Mouse (Mus musculus): Measurements from ENCODE around the gene Sept3. TPM values are rescaled to one million over a fixed set of nuclear protein-coding genes. Genes with fewer than 3 reads are reported as not detected.
"Not testable (repeated sequence)": the region's sequence is repeated elsewhere in the genome, so short reads cannot be mapped to it uniquely, and the experiment has no call there.

The Sept3 gene
- 100 to 1,000 TPM; 652 to 661 TPM for total RNA-seq (2021)
- long read RNA-seq, experiment 1, full-length matches to known transcripts = 97 of 371 reads
- long read RNA-seq, experiment 1, partial matches to known transcripts = 37 of 371 reads
- long read RNA-seq, experiment 1, other reads (novel, unspliced or antisense) = 237 of 371 reads
- long read RNA-seq, experiment 2, full-length matches to known transcripts = 127 of 506 reads
- long read RNA-seq, experiment 2, partial matches to known transcripts = 64 of 506 reads
- long read RNA-seq, experiment 2, other reads (novel, unspliced or antisense) = 315 of 506 reads

DNA sequence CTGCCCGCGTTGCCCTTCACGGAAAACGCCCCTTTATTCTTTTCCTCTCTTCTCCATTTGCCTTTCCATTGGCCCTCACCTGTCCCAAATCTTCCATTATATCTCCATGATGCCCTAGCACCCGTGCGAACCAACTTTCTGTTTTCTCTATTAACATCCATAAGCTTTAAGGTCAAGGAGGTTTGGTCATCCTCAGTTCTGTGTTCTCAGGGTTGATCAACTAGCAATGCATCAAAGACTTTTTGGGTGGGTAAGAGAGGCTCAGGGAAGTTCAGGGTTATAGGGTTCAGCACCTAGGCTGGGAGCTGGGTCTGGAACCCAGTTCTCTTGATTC, at the start of gene Sept3:
Sept3 (plus strand) TSS at position 301 of the 334 bp plus-strand sequence.
- DNase-seq (ENCODE audit: low spot score in 2 of 2) = no peak
- TF ChIP-seq CTCF (conservative IDR thresholded peaks at IDR 0.05) = no peak
- Histone ChIP-seq H3K4me3 (peak within 1 kb of the TSS; percentile 86), H3K27ac (peak within 1 kb of the TSS; percentile 97)

GRCm38 (mm10) chr15:82225769-82226168, 48.9 kb upstream of the Sept3 start:
- H3K27ac ChIP-seq = no peak overlapping the region
- TF ChIP-seq CTCF (conservative IDR thresholded peaks at IDR 0.05) = no peak
- no peak overlapping the region for H3K4me3 ChIP-seq
- no peak for DNase-seq (ENCODE audit: low spot score in 2 of 2)

DNA sequence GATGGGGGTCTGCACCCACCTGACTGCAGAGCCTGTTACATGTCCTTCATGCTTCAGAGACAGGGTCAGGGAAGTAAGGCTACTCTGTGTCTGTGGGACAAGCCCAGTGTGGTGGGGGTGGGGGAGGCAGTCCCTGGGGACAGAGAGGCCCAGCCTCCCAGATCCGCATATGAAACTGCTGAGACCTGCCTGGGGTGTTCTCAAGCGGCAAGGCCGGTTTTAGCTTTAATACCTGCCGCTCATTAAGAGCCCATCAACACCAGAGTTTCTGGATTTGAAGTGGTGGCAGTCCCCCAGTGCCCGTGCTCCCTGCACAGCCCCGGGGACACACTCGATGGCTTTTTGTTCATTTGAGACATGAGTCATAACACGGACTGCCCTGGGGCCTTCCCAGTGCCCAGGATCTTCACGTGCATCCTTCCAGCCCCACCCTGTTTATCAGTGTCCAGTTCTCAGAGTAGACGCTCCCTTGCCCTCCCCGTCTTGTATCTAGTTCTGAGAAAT, 45.1 kb upstream of the Sept3 start:
- TF ChIP-seq CTCF (conservative IDR thresholded peaks at IDR 0.05) = no peak
- DNase-seq (ENCODE audit: low spot score in 2 of 2) = no peak
- Histone ChIP-seq H3K27ac (no peak overlapping the region), H3K4me3 (no peak overlapping the region)

GRCm38 (mm10) chr15:82230098-82230611, 44.5 kb upstream of the Sept3 start:
- Histone ChIP-seq H3K4me3 (no peak overlapping the region), H3K27ac (no peak overlapping the region)
- no peak for TF ChIP-seq CTCF (conservative IDR thresholded peaks at IDR 0.05)
- no peak for DNase-seq (ENCODE audit: low spot score in 2 of 2)

GRCm38 (mm10) chr15:82231100-82231499, 43.6 kb upstream of the Sept3 start:
- Histone ChIP-seq H3K4me3 (no peak overlapping the region), H3K27ac (no peak overlapping the region)
- no peak for DNase-seq (ENCODE audit: low spot score in 2 of 2)
- TF ChIP-seq CTCF (conservative IDR thresholded peaks at IDR 0.05) = no peak

DNA sequence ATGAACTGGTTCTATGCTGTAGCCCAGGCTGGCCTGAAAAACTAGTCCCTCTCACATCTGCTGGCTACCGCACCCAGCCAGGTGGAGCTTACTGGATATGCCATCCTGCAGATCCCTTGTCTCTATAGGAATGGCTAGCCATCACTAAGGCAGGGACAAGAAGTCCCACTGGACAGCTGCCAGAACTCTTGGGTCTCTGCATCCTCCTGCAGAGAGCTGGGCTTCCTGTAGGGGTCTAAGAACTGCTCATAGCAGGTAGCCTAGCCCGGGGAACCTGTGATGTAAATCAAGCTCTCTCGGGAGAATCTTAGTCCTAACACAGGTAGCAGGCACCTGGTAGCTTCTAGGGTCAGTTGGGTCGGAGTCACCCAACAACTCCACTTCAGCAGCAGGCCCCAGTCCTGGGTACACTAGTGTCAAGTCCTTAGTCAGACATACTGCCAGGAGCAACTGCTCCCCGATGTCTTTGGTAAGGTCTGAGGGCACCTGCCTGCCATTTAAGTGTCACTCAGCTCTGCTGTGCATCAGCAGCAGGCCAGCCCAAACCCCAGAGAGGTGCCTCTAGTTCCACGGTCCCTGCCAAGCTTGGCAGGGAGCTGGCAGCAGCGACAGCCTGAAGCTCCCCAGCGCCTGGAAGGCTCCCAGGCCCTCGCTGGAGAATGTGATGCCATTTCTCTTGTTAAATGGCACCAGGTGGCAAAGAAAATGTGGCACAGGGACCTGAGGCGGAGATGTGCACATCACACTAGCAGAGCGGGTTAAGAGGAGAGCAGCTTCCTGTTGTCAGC, 42.9 kb upstream of the Sept3 start:
- Histone ChIP-seq H3K4me3 (no peak overlapping the region), H3K27ac (no peak overlapping the region)
- peak in 1 of 2 experiments; percentile 55 for DNase-seq (ENCODE audit: low spot score in 2 of 2)
- peak; percentile 22; the same call in 1 of the 2 replicates for TF ChIP-seq CTCF (conservative IDR thresholded peaks at IDR 0.05)

- Histone ChIP-seq H3K27ac (no peak overlapping the region), H3K4me3 (no peak overlapping the region)
- no peak for TF ChIP-seq CTCF (conservative IDR thresholded peaks at IDR 0.05)
- DNase-seq (ENCODE audit: low spot score in 2 of 2) = no peak
Observed at GRCm38 (mm10) chr15:82232651-82233050, 42.0 kb upstream of the Sept3 start.

GRCm38 (mm10) chr15:82235661-82236060, 39.0 kb upstream of the Sept3 start:
- TF ChIP-seq CTCF (conservative IDR thresholded peaks at IDR 0.05) = no peak
- DNase-seq (ENCODE audit: low spot score in 2 of 2) = no peak
- H3K4me3 ChIP-seq = no peak overlapping the region
- no peak overlapping the region for H3K27ac ChIP-seq

- Histone ChIP-seq H3K27ac (no peak overlapping the region), H3K4me3 (no peak overlapping the region)
- peak; percentile 100 for TF ChIP-seq CTCF (conservative IDR thresholded peaks at IDR 0.05)
- DNase-seq (ENCODE audit: low spot score in 2 of 2) = peak; percentile 76 to 91
Observed at GRCm38 (mm10) chr15:82236565-82236964, 38.1 kb upstream of the Sept3 start.

- Histone ChIP-seq H3K27ac (no peak overlapping the region), H3K4me3 (peak overlapping the region; percentile 85)
- no peak; the same call in 1 of the 2 replicates for TF ChIP-seq CTCF (conservative IDR thresholded peaks at IDR 0.05)
Observed at GRCm38 (mm10) chr15:82243311-82243710, 31.4 kb upstream of the Sept3 start.

GRCm38 (mm10) chr15:82243742-82244114, 31.0 kb upstream of the Sept3 start:
- Histone ChIP-seq H3K27ac (peak overlapping the region; percentile 43; the same call in 1 of the 2 replicates), H3K4me3 (peak overlapping the region; percentile 85)
- no peak for DNase-seq (ENCODE audit: low spot score in 2 of 2)
- TF ChIP-seq CTCF (conservative IDR thresholded peaks at IDR 0.05) = no peak

More at GRCm38 (mm10) chr15:82243311-82243710, 31.4 kb upstream of the Sept3 start:
- DNase-seq (ENCODE audit: low spot score in 2 of 2) = no peak

DNA sequence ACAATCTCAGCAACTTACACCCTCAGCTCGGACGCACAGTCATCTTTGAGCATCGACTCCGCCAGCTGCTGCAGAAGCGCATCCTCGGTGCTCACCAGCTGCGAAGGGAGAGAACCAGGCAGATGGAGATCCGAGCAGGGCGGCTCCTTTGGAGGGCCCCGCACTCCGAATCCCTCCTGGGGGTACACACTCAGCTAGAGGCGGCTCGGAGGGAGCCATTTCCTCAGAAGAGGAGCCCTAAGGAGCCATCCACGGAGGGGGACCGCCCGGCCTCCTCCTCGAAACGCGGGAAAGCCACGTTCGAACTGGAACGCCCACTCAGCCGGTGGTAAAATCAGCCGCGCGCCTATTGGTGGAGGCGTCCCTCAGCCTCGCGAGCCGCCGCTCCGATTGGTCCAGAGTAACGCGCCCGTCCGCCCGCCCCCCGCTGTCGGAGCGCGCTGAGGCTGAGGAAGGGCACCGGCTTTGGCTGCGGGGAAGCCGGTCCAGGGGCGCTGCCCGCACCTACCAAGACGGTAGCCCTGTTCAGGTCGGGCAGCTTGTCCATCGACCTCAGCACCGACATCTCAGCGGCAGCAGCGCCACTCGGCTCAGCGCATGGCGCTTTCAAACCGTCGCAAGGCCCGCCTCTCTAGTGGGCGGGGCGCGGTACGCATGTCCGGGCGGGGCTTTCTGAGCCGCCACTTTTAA, 30.4 kb upstream of the Sept3 start, which contains the start of gene Cenpm:
Cenpm (minus strand) TSS at position 634 of the 690 bp plus-strand sequence.
- peak; percentile 11; the same call in 1 of the 2 replicates for TF ChIP-seq CTCF (conservative IDR thresholded peaks at IDR 0.05)
- Histone ChIP-seq H3K4me3 (peak within 1 kb of the TSS; percentile 85), H3K27ac (peak within 1 kb of the TSS; percentile 43)
- peak; percentile 89 for DNase-seq (ENCODE audit: low spot score in 2 of 2)

- peak overlapping the region; percentile 85 for H3K4me3 ChIP-seq
- not testable (repeated sequence) for DNase-seq (ENCODE audit: low spot score in 2 of 2); H3K27ac ChIP-seq
Observed at GRCm38 (mm10) chr15:82244805-82245161, 29.9 kb upstream of the Sept3 start.
